Mouse (Mus musculus): ENCODE measurements around the gene Pdpk1. TPM values are rescaled to one million over a fixed set of nuclear protein-coding genes. Genes with fewer than 3 reads are reported as not detected.
"Not testable (repeated sequence)": the region's sequence is repeated elsewhere in the genome, so short reads cannot be mapped to it uniquely, and the experiment has no call there.

Gene Pdpk1
- polyA plus RNA-seq, 1 experiment from 2014 or later, result 68.9 TPM

- Histone ChIP-seq H3K36me3 (peaks cover 37% of the 10 kb centered on the region), H3K9ac (replicated peaks) (no peak overlapping the region), H3K9me3 (replicated peaks) (no peaks in the 10 kb centered on the region), H3K4me3 (replicated peaks) (no peak overlapping the region), H3K4me1 (no peaks in the 10 kb centered on the region), H3K4me2 (no peak overlapping the region), H3K27me3 (replicated peaks) (no peaks in the 10 kb centered on the region), H3K27ac (replicated peaks) (no peak overlapping the region)
- WGBS, result 80% methylated on average over 1 of the region's 1 CpGs
- no peak for ATAC-seq (ENCODE audit: low FRiP score)
These were observed 41.8 kb downstream of the Pdpk1 start for GRCm38 (mm10) chr17:24108896-24109295.

- H3K4me2 ChIP-seq, result no peak overlapping the region
- no peaks in the 10 kb centered on the region for H3K4me1 ChIP-seq
- no peak overlapping the region for H3K27ac ChIP-seq (replicated peaks)
- H3K4me3 ChIP-seq (replicated peaks), result no peak overlapping the region
- ATAC-seq (ENCODE audit: low FRiP score), result no peak
- H3K9ac ChIP-seq (replicated peaks), result no peak overlapping the region
- H3K36me3 ChIP-seq, result peaks cover 52% of the 10 kb centered on the region
- H3K9me3 ChIP-seq (replicated peaks), result no peaks in the 10 kb centered on the region
- 89% methylated on average over 2 of the region's 2 CpGs for WGBS
- H3K27me3 ChIP-seq (replicated peaks), result no peaks in the 10 kb centered on the region
These were observed 45.6 kb downstream of the Pdpk1 start for GRCm38 (mm10) chr17:24105111-24105510.

GRCm38 (mm10) chr17:24098354-24098753 lies 52.4 kb downstream of the Pdpk1 start:
- H3K27ac ChIP-seq (replicated peaks), result no peak overlapping the region
- 95% methylated on average over 4 of the region's 4 CpGs for whole genome bisulfite sequencing

GRCm38 (mm10) chr17:24090575-24090974 lies 60.1 kb downstream of the Pdpk1 start:
- Histone ChIP-seq H3K9me3 (replicated peaks) (no peaks in the 10 kb centered on the region), H3K4me3 (replicated peaks) (no peak overlapping the region), H3K36me3 (peaks cover 69% of the 10 kb centered on the region), H3K27me3 (replicated peaks) (no peaks in the 10 kb centered on the region), H3K9ac (replicated peaks) (no peak overlapping the region), H3K4me2 (no peak overlapping the region), H3K4me1 (no peaks in the 10 kb centered on the region), H3K27ac (replicated peaks) (no peak overlapping the region)
- WGBS, result 95% methylated on average over 1 of the region's 1 CpGs
- ATAC-seq (ENCODE audit: low FRiP score), result no peak

More at GRCm38 (mm10) chr17:24098354-24098753, 52.4 kb downstream of the Pdpk1 start:
- Histone ChIP-seq H3K4me2 (no peak overlapping the region), H3K27me3 (replicated peaks) (no peaks in the 10 kb centered on the region), H3K36me3 (peaks cover 51% of the 10 kb centered on the region), H3K4me1 (no peaks in the 10 kb centered on the region), H3K4me3 (replicated peaks) (no peak overlapping the region), H3K9ac (replicated peaks) (no peak overlapping the region), H3K9me3 (replicated peaks) (no peaks in the 10 kb centered on the region)
- no peak for ATAC-seq (ENCODE audit: low FRiP score)

GRCm38 (mm10) chr17:24086399-24086798 lies 64.3 kb downstream of the Pdpk1 start:
- H3K9me3 ChIP-seq (replicated peaks); H3K9ac ChIP-seq (replicated peaks); H3K27ac ChIP-seq (replicated peaks); H3K4me2 ChIP-seq; H3K27me3 ChIP-seq (replicated peaks); H3K4me1 ChIP-seq; ATAC-seq (ENCODE audit: low FRiP score); H3K4me3 ChIP-seq (replicated peaks): not testable (repeated sequence)
- H3K36me3 ChIP-seq, result peaks cover 56% of the 10 kb centered on the region
- WGBS, result 91% methylated on average over 4 of the region's 4 CpGs

GRCm38 (mm10) chr17:24084593-24084992 lies 66.1 kb downstream of the Pdpk1 start:
- H3K27ac ChIP-seq (replicated peaks), result no peak overlapping the region
- no peak for ATAC-seq (ENCODE audit: low FRiP score)
- H3K27me3 ChIP-seq (replicated peaks), result no peaks in the 10 kb centered on the region
- no peak overlapping the region for H3K9ac ChIP-seq (replicated peaks)
- WGBS, result 48% methylated on average over 1 of the region's 1 CpGs
- H3K9me3 ChIP-seq (replicated peaks), result no peaks in the 10 kb centered on the region
- H3K4me1 ChIP-seq, result no peaks in the 10 kb centered on the region
- no peak overlapping the region for H3K4me2 ChIP-seq
- peaks cover 54% of the 10 kb centered on the region for H3K36me3 ChIP-seq
- no peak overlapping the region for H3K4me3 ChIP-seq (replicated peaks)

GRCm38 (mm10) chr17:24077101-24077500 lies 73.6 kb downstream of the Pdpk1 start:
- H3K4me3 ChIP-seq (replicated peaks), result no peak overlapping the region
- peaks cover 6% of the 10 kb centered on the region for H3K4me1 ChIP-seq
- H3K4me2 ChIP-seq, result no peak overlapping the region
- H3K27me3 ChIP-seq (replicated peaks), result no peaks in the 10 kb centered on the region
- no peak for ATAC-seq (ENCODE audit: low FRiP score)
- 91% methylated on average over 2 of the region's 2 CpGs for WGBS
- H3K9ac ChIP-seq (replicated peaks), result no peak overlapping the region
- no peak overlapping the region for H3K27ac ChIP-seq (replicated peaks)
- no peaks in the 10 kb centered on the region for H3K9me3 ChIP-seq (replicated peaks)
- H3K36me3 ChIP-seq, result peaks cover 39% of the 10 kb centered on the region

GRCm38 (mm10) chr17:24072919-24073696 lies 77.6 kb downstream of the Pdpk1 start, which contains the start of gene Kctd5:
Kctd5 (minus strand) TSS chr17:24073485.
- peak within 1 kb of the TSS; percentile 86 for H3K27ac ChIP-seq (replicated peaks)
- under 1% methylated on average over 61 of the region's 62 CpGs for WGBS
- H3K4me3 ChIP-seq (replicated peaks), result peak within 1 kb of the TSS; percentile 99

GRCm38 (mm10) chr17:24069531-24069930 lies 81.2 kb downstream of the Pdpk1 start:
- Histone ChIP-seq H3K4me1 (peaks cover 58% of the 10 kb centered on the region), H3K27me3 (replicated peaks) (no peaks in the 10 kb centered on the region), H3K9me3 (replicated peaks) (no peaks in the 10 kb centered on the region), H3K4me3 (replicated peaks) (no peak overlapping the region), H3K9ac (replicated peaks) (no peak overlapping the region), H3K27ac (replicated peaks) (no peak overlapping the region), H3K36me3 (peaks cover 3% of the 10 kb centered on the region; the same call in 1 of the 2 replicates), H3K4me2 (no peak overlapping the region)
- WGBS, result 93% methylated on average over 3 of the region's 3 CpGs
- no peak for ATAC-seq (ENCODE audit: low FRiP score)

More at GRCm38 (mm10) chr17:24072919-24073696, 77.6 kb downstream of the Pdpk1 start, which contains the start of gene Kctd5:
- Histone ChIP-seq H3K9me3 (replicated peaks) (no peaks in the 10 kb centered on the region), H3K4me1 (peaks cover 44% of the 10 kb centered on the region), H3K27me3 (replicated peaks) (no peaks in the 10 kb centered on the region), H3K36me3 (peaks cover 9% of the 10 kb centered on the region), H3K9ac (replicated peaks) (peak within 1 kb of the TSS; percentile 95), H3K4me2 (peak within 1 kb of the TSS; percentile 78)
- peak; percentile 96 for ATAC-seq (ENCODE audit: low FRiP score)

GRCm38 (mm10) chr17:24068271-24068670 lies 82.5 kb downstream of the Pdpk1 start:
- peaks cover 3% of the 10 kb centered on the region; the same call in 1 of the 2 replicates for H3K36me3 ChIP-seq
- 85% methylated on average over 5 of the region's 5 CpGs for WGBS
- H3K9ac ChIP-seq (replicated peaks), result no peak overlapping the region
- no peaks in the 10 kb centered on the region for H3K27me3 ChIP-seq (replicated peaks)
- no peaks in the 10 kb centered on the region for H3K9me3 ChIP-seq (replicated peaks)
- H3K4me2 ChIP-seq, result no peak overlapping the region
- peak overlapping the region; percentile 37 for H3K27ac ChIP-seq (replicated peaks)
- no peak for ATAC-seq (ENCODE audit: low FRiP score)
- peaks cover 58% of the 10 kb centered on the region for H3K4me1 ChIP-seq
- no peak overlapping the region for H3K4me3 ChIP-seq (replicated peaks)

- no peak overlapping the region for H3K9ac ChIP-seq (replicated peaks)
- no peaks in the 10 kb centered on the region for H3K9me3 ChIP-seq (replicated peaks)
- no peak for ATAC-seq (ENCODE audit: low FRiP score)
- H3K4me1 ChIP-seq, result peaks cover 18% of the 10 kb centered on the region
- WGBS, result 81% methylated on average over 4 of the region's 4 CpGs
- H3K36me3 ChIP-seq, result peaks cover 30% of the 10 kb centered on the region
- H3K4me2 ChIP-seq, result no peak overlapping the region
- no peaks in the 10 kb centered on the region for H3K27me3 ChIP-seq (replicated peaks)
- H3K27ac ChIP-seq (replicated peaks), result peak overlapping the region; percentile 11; the same call in 1 of the 2 replicates
- H3K4me3 ChIP-seq (replicated peaks), result no peak overlapping the region
These were observed 88.1 kb downstream of the Pdpk1 start for GRCm38 (mm10) chr17:24062459-24063155.
